Mouse (Mus musculus) bone marrow, adult 2 months (tissue): ENCODE measurements around the gene Plk1.

Source experiments
- CTCF ChIP-seq: fragments of 200-500 bp; IDR thresholded peaks from 2 replicates; pipeline ENCODE4 v1.5.1; 2011; ENCODE audit warnings: low read length, control low read depth; ENCODE audit not compliant: control insufficient read depth, insufficient read depth
- POLR2A ChIP-seq: fragments of 200-500 bp; IDR thresholded peaks from 2 replicates; pipeline ENCODE4 v1.6.1; 2011; ENCODE audit warnings: low read depth, mild to moderate bottlenecking, control low read depth, low read length, borderline replicate concordance; ENCODE audit not compliant: control insufficient read depth

- TF ChIP-seq CTCF = no peak
- TF ChIP-seq POLR2A = no peak
Measured at GRCm38 (mm10) chr7:122158488-122158887, 751 bp upstream of the Plk1 start.
